Mouse (Mus musculus): ENCODE measurements at regions not wholly inside any gene's neighbourhood (a gene's known extent, or its start where the extent isn't known, plus 50 kb on each side); places are given as distances from the start of the nearest gene placed in this dataset.

- DNase-seq: no peak
These were observed 51.2 kb upstream of the Gm17304 start for GRCm38 (mm10) chr5:106557733-106558132.

- DNase-seq: no peak
These were observed 69.6 kb upstream of the Gm17304 start for GRCm38 (mm10) chr5:106539286-106539685.

GRCm38 (mm10) chr5:106537153-106537552, 71.7 kb upstream of the Gm17304 start:
- no peak for DNase-seq

DNA sequence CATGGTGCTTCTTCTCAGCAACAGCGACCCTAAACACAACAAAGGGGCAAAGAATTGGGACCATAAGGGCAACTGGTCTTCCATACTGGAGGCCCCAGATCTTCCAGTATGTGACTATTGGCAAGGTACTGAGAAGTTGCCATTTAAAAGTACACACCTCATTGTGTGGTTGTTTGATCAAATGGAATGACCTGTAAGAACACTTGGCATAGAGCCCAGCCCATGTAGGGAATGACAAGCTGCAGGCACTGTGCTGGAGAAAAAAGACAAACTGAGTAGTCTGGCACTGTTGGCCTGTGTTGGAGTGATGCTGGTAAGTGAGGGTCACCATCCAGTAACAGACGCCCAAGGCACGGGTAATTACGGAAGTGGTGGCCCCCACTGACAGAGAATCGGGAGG, 72.8 kb upstream of the Gm17304 start:
- DNase-seq: peak in 1 of 2 experiments; percentile 10

DNA sequence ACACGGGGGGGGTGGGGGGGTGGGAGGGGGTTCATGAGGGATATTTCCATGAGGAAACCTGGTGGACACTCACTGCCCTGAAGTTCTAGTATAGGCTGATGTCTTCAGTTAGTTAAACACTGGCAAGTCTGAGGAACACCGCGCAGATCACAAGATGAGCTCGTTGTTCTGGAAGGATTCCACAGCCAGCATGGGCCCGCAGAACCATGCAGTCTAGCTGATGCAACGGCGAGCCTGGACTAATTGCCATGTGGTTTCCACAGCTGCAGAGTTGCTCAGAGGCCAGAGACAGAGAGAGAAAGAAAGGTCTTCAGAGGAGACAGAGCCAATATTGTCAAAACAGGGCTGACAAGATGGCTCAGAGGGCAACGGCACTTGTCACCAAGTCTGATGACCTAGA, 70.8 kb upstream of the Barhl2 start:
- DNase-seq: no peak

DNA sequence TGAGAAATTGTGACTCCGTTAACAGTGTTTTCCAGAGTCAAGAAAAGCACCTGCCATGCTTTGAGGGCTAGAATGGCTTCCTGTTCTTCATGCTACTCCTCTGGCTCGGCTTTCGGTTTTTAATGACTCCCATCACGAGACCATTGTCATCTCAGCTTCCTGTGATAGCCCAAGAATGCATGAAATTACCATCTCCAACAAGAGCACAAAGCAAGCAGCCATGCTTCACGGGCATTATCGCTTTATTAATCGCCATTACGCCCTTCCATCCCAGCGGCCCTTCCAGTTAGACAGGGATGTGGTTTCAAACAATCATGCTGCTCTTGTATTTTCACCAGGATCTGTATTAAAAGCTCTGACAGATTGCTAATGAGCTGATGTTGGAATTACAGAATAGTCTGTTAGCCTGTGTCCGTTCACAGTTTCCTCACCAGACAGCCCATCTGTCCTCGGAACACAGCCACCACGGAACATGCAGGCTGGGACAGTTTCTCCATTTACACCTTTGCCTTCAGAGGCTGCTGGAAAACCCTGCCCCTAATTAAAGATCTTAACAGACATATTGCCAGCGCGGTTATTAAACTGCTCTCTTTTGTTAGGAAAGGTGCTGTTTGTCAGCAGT, 69.5 kb upstream of the Barhl2 start:
- DNase-seq: no peak

- DNase-seq: no peak
These were observed 54.6 kb upstream of the Barhl2 start for GRCm38 (mm10) chr5:106512423-106513089.

DNA sequence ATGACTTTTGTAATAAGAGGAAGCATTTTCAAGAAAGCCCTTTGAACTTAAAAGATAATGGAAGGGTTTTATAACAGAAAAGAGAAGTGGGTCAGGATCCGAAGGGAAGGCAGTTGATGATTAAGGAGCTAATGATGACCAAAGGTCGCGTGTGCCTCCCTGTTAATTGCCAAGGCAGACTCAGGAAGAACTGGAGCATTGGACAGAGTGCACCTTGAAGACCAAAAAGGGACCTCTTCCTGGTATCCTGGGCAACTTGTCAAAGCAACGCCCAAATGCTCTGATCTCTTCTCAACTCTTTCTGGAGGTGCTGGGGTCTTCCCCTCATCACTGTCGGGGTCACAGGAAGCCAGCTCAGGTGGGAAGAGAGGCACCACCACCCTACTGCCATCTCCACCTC, 49.9 kb upstream of the Barhl2 start:
- DNase-seq: no peak
